Mouse (Mus musculus) ES-CJ7 (cell line): ENCODE results near the gene Arl15.

ENCODE experiments used
- DNase-seq: peaks from one replicate; pipeline ENCODE4 v3.0.0; 2011; ENCODE audit warnings: low read depth, low spot score

Gene Arl15

GRCm38 (mm10) chr13:113800246-113800645, 5.9 kb downstream of the Arl15 start:
- no peak for DNase-seq

GRCm38 (mm10) chr13:113802571-113802970, 8.3 kb downstream of the Arl15 start:
- DNase-seq, result no peak

DNA sequence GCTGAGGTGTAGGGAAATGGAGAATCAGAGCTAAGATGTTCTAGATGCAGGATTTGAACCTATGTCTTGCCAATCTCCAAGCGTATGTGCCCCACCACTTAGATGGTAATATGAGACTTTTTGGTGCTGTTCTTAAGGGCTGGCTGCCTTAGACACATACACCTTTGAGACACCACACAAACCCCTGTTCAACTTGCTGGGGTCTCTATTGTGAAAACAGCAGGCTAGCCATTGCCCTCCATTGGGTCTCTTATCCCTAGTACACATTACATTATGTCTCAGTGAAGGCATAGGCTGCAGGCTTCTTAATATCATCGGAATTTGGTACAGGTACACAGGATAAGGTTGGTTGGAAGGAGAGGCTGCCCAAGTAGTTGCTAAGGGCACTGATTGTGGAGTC, 16.8 kb downstream of the Arl15 start:
- no peak for DNase-seq

DNA sequence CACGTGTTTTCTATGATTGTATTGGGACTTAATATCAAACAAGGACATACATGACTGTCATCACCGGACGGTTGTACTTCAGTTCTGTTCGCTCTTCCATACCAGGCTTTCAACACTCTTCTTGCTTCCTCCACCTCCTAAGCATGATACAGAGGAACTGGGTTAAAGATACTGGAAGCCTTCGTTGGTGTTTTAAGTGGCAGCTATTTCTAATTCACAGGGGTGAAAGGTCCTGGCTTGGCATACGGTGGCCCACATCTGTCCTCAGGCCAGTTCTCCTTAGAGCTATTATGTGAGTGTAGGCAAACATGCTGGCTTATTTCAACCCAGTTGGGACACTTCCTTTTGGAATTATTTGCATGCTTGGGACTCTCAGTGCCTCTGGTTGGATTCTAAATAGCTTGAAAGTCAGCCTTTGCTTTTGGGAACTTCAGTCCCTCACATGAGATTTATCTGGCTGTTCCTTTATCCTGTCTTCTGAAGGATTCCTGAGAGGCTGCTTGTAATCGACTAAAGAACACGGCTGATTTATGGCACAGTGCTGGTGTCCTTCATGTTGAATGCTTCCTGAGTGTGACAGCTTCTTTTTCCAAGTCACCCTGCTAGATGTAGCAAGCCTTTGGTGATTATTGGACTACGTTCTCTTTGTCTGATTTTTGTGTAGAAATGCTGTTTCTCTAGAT, 17.7 kb downstream of the Arl15 start:
- no peak for DNase-seq

- DNase-seq, result no peak
Observed at GRCm38 (mm10) chr13:113812593-113812975, 18.3 kb downstream of the Arl15 start.

GRCm38 (mm10) chr13:113814121-113814520, 19.8 kb downstream of the Arl15 start:
- DNase-seq, result no peak

- peak; percentile 89 for DNase-seq
Observed at GRCm38 (mm10) chr13:113815697-113816420, 21.6 kb downstream of the Arl15 start.

DNA sequence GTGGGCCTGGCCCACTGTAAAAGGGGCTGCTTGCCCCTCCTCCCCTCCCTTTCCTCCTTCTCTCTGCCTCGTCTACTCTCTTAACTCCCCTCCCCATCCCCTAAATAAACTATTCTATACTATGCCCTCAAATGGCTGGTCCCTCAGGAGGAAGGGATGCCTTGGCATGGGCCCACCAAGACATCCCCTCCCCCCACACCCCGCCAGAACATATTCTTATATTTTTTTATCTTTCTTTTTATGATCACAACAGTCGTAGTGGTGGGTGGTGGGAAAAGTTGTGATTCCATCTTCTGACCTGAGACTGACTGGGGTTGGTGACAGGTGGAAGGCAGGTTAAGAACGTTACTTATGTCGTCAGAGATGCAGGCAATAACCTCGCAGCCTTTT, 22.1 kb downstream of the Arl15 start:
- no peak for DNase-seq

DNA sequence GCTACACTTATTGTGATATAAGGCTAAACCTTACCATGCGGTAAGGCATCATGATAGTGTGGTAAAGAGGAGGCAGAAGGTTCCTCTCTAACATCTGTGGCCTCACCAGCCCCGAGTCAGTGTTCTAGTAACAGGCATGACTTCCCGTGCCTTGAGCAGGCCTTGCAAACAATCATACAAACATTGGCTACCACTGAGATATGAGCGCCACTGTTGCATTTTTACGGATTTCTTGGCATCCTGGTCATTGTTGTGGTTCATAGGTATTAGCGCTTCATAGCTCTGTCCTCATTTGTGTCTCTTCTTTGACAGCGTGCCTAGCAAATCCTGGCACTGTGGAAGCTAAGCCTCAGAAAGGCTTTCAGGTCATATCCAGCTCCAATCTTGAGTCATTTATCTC, 24.7 kb downstream of the Arl15 start:
- no peak for DNase-seq

DNA sequence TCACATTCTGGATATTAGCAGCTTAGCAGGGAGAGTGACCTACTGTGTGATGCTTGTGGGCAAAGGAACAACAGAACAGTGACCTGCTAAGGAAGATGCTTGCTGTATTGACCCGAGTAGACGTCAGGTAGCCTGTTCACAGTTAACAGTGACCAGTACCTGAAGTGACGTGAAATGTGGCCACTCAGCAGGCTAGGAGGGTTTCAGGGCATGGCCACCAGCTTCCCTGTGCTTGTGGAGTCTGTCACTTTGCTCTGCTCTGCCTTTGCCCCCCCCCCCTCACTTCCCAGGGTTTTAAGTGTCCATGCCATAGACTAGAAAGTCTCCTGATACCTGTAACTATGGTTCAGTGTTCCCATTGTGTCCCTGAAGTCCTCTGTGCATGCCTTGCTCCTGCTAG, 25.9 kb downstream of the Arl15 start:
- DNase-seq, result no peak

DNA sequence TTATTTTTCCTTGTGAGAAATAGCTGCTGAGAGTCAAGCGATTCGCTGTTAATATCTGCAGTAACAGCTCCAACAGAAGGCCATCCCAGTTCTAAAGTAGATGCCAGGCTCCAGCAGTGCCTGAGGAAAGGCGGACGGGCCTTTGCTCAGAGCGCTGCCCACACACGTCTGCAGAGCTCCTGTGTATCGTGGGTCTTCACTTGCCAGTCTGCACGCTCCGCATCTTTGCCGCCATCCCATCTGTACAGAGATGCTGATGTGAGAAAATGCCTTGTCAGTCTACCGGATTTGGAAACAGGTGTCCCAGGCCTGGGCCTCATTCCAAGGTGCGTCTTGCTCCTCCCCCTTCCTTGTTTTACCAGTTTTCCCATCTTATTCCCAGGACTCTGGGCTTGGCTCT, 27.6 kb downstream of the Arl15 start:
- DNase-seq, result no peak

- DNase-seq, result no peak
Observed at GRCm38 (mm10) chr13:113824027-113824426, 29.7 kb downstream of the Arl15 start.

GRCm38 (mm10) chr13:113828633-113829032, 34.3 kb downstream of the Arl15 start:
- no peak for DNase-seq

- DNase-seq, result no peak
Observed at GRCm38 (mm10) chr13:113829079-113829478, 34.8 kb downstream of the Arl15 start.

DNA sequence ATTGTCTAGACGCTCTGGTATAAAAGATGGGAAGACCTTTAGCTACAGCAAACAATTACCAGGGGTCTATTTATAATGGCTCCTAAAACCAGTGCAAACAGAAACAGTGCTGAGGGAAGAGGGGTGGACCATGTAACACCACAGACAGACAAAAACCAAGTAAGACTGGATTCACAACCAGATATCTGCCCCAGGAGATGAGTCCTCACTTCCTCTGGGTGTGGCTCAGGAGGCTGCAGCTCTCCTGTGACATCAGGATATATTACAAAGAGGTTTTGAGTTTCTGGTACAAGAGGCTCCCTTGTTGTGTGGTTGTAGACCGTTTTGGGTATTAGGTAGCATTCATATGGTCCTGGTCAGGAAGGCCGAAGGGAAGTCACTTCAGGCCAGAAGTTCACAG, 36.5 kb downstream of the Arl15 start:
- DNase-seq, result no peak

- no peak for DNase-seq
Observed at GRCm38 (mm10) chr13:113832947-113833346, 38.6 kb downstream of the Arl15 start.

GRCm38 (mm10) chr13:113835921-113836320, 41.6 kb downstream of the Arl15 start:
- DNase-seq, result no peak

DNA sequence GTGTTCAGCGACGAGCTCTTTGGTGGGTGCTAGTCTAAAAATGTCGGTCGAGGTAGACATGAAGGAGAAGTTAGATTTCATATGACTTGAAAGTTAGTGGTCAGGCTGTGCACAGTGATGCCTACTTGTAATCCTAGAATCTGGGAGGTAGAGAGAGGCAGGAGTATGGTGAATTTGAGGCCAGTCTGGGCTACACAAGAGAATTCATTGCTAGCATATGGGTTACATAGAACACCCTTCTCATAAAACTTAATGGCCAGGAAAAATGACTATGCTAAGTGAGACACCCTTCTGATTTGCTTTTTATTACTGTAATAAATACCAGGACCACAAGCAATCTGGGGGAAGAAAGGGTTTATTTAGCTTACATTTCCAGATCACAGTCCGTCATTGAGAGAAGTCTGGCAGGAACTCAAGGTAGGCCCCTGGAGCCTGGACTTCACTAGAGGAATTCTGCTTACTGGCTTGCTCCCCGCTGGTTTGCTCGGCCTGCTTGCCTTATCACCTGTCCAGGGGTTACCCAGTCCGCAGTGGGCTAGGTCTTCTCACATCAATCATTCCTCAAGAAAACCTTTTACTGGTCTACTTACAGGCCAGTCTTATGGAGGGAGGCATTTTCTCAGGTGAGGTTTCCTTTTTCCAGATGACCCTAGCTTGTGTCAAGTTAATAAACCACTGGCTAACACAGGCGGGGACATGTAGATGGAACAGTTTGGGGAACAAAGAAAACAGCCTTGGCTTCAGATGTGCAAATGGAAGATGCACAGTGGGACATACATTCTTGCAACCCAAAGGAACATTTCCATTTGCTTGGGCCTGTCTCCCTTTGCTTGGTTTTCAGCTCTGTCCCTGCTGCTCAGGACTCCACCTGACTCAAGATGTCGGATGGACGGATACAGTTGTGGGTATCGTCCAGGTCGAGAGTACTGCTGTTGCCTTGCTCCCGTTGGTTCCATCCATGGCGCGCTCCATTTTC, 44.6 kb downstream of the Arl15 start:
- peak; percentile 76 for DNase-seq

- DNase-seq, result no peak
Observed at GRCm38 (mm10) chr13:113840421-113840820, 46.1 kb downstream of the Arl15 start.

- no peak for DNase-seq
Observed at GRCm38 (mm10) chr13:113842411-113843309, 48.4 kb downstream of the Arl15 start.

GRCm38 (mm10) chr13:113843310-113843649, 49.0 kb downstream of the Arl15 start:
- no peak for DNase-seq
